Mouse (Mus musculus) left cerebral cortex, adult 6 months (tissue): Measurements from ENCODE around the gene Gtf2h4. TPM values are rescaled to one million over a fixed set of nuclear protein-coding genes. Genes with fewer than 3 reads are reported as not detected.

Experiments
- long read RNA-seq, 2 experiments: library from polyadenylated mRNA; unstranded; transcript quantifications; one replicate each; pipeline ENCODE4 v2.0.0; 2019 to 2020
- polyA plus RNA-seq: library from polyadenylated mRNA; unstranded; fragments of <200 nt; fragmentation: Nextera tagmentation; gene quantifications from 2 replicates; pipeline ENCODE4 v1.2.3, GENCODE M21; 2021

Gene Gtf2h4
- 25.0 and 27.8 TPM in 2 replicates for polyA plus RNA-seq
- long read RNA-seq, experiment 1, transcript Gtf2h4-201 (14 exons, 1,679 nt), result major isoform, 92 of 113 reads
- long read RNA-seq, experiment 1, partial matches to known transcripts, result 2 of 113 reads
- long read RNA-seq, experiment 1, other reads (novel, unspliced or antisense), result 18 of 113 reads
- long read RNA-seq, experiment 2, transcript Gtf2h4-201 (14 exons, 1,679 nt), result major isoform, 44 of 53 reads
- long read RNA-seq, experiment 2, partial matches to known transcripts, result 2 of 53 reads
- long read RNA-seq, experiment 2, other reads (novel, unspliced or antisense), result 4 of 53 reads

GRCm38 (mm10) chr17:35673416-35674035 is at the start of gene Gtf2h4:
Gene Gtf2h4, minus strand, starts transcription at chr17:35673739.

DNA sequence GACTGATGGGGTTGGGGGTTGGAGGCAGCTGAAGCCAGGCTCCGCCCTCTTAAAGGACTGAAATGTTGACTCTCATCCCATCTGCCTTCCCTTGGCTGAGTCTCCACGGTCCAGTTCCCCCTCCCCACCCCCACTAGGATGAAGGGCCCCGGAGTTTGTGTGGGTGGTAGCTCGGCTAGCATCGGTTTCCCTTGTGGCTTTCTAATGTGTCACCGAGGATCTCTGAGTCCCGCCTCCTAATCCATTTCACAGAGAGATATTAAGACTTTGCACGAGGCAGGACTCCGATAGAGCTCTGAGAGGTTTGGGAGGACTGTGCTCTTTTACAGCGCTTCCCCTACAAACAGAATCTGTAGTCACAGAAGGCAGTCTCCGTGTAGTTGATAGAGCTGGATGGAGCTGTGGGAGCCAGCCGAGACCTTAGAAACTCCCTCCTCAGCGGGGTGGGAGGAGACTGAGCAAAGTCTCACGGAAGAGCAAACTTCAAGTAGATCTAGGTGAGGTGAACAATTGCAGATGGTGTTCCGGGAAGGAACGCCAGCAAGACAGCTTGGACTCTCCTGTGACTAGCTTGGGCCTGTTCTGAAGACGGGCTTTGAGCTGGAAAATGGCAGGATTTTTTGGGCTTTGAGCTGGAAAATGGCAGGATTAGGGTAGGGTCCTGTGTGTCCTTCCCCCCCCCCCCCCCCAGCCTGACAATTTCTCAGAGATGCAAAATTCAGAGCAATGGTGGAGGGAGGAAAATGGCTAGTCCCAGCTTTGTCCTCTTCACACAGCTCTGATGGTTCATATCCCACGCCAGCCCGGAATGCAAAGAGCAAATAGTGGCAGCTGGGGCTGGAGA is 31.3 kb upstream of the Gtf2h4 start, which contains the start of gene Ddr1:
Gene Ddr1 (minus strand): TSS at position 1 of the 844 bp plus-strand sequence.

DNA sequence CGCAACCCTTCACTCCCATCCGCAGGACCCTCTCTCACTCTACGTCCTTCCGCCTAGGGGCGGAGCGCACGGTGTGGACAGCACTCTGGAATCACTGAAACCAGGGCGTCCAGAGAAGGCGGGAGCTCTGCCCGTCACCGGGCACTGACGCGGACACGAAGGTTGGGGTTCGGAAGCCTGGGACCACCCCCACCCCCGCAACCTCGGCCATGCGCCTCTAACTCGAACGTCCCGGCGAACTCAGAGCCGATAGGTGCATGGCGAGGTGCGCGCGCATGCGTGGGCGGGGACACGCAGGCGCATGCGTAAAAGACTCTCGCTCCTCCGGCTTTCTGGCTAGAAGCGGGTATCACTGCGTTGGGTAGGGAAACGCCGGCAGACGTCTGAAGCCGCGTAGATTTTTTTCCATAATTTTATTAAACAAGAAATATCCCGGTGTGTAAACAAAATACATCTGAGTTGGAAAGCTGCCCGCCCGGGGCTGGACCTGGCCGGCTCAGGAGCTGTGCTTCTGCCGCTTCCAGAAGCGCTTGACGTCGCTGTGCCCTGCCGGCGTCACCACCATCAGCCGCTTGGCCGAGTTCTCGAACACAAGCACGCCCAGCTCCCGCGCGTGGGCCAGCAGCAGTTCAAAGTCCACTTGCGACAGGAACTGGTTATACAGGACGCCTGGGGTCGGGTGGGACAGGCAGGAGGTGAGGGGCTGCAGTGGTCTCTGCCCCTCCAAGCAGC is 6.0 kb downstream of the Gtf2h4 start, which contains the start of gene Vars2:
Gene Vars2 (minus strand): TSS at position 259 of the 732 bp plus-strand sequence.

GRCm38 (mm10) chr17:35643609-35644236 is 29.8 kb downstream of the Gtf2h4 start, which contains the start of gene Mucl3:
Gene Mucl3, minus strand, starts transcription at chr17:35643695.

GRCm38 (mm10) chr17:35626537-35626936 is 47.0 kb downstream of the Gtf2h4 start, which contains the start of gene Gm9573:
Gene Gm9573, minus strand, starts transcription at chr17:35626637.

Other genes with a start within 250 kb of the Gtf2h4 start
- 1.5 and 1.7 TPM in 2 replicates for gene H2-Q6, start 248.9 kb downstream of the Gtf2h4 start, polyA plus RNA-seq
- 2.5 and 3.5 TPM in 2 replicates for gene H2-Q7, start 234.6 kb downstream of the Gtf2h4 start, polyA plus RNA-seq
- gene H2-Q10, start 203.7 kb downstream of the Gtf2h4 start, polyA plus RNA-seq, result 0.18 and 0.22 TPM in 2 replicates
- gene Pou5f1, start 167.7 kb downstream of the Gtf2h4 start, polyA plus RNA-seq, result not detected in 2 replicates
- gene Tcf19, start 156.9 kb downstream of the Gtf2h4 start, polyA plus RNA-seq, result 12.5 and 13.0 TPM in 2 replicates
- 1.8 and 2.2 TPM in 2 replicates for gene Cchcr1, start 156.6 kb downstream of the Gtf2h4 start, polyA plus RNA-seq
- gene Psors1c2, start 140.5 kb downstream of the Gtf2h4 start, polyA plus RNA-seq, result not detected in 2 replicates
- 1.3 and 1.6 TPM in 2 replicates for gene Cdsn, start 121.6 kb downstream of the Gtf2h4 start, polyA plus RNA-seq
- not detected in 2 replicates for gene 2300002M23Rik, start 106.3 kb downstream of the Gtf2h4 start, polyA plus RNA-seq
- not detected in 2 replicates for gene Sfta2, start 72.2 kb downstream of the Gtf2h4 start, polyA plus RNA-seq
- not detected in 2 replicates for gene Gm9573, start 47.1 kb downstream of the Gtf2h4 start, polyA plus RNA-seq
- not detected in 2 replicates for gene Mucl3, start 30.0 kb downstream of the Gtf2h4 start, polyA plus RNA-seq
- 4.2 and 4.4 TPM in 2 replicates for gene Vars2, start 6.1 kb downstream of the Gtf2h4 start, polyA plus RNA-seq
- gene Ddr1, start 30.9 kb upstream of the Gtf2h4 start, polyA plus RNA-seq, result 10.2 and 39.0 TPM in 2 replicates
- gene Ier3, start 147.9 kb upstream of the Gtf2h4 start, polyA plus RNA-seq, result 11.2 and 18.9 TPM in 2 replicates
- 142 and 144 TPM in 2 replicates for gene Flot1, start 149.5 kb upstream of the Gtf2h4 start, polyA plus RNA-seq
- 596 and 663 TPM in 2 replicates for gene Tubb5, start 164.6 kb upstream of the Gtf2h4 start, polyA plus RNA-seq
- gene Mdc1, start 167.8 kb upstream of the Gtf2h4 start, polyA plus RNA-seq, result 2.9 and 4.1 TPM in 2 replicates
- 4.0 and 4.1 TPM in 2 replicates for gene Nrm, start 187.6 kb upstream of the Gtf2h4 start, polyA plus RNA-seq
- 0.97 and 6.2 TPM in 2 replicates for gene Ppp1r18, start 191.9 kb upstream of the Gtf2h4 start, polyA plus RNA-seq
- 9.6 and 13.1 TPM in 2 replicates for gene Dhx16, start 206.1 kb upstream of the Gtf2h4 start, polyA plus RNA-seq
- 59.1 and 90.8 TPM in 2 replicates for gene 2310061I04Rik, start 223.7 kb upstream of the Gtf2h4 start, polyA plus RNA-seq
- 34.2 and 50.5 TPM in 2 replicates for gene Atat1, start 236.3 kb upstream of the Gtf2h4 start, polyA plus RNA-seq
- 65.1 and 66.8 TPM in 2 replicates for gene Mrps18b, start 242.7 kb upstream of the Gtf2h4 start, polyA plus RNA-seq
- gene Ppp1r10, start 242.7 kb upstream of the Gtf2h4 start, polyA plus RNA-seq, result 16.6 and 18.5 TPM in 2 replicates